Mouse (Mus musculus) intestine, embryonic 14.5 days (tissue): ENCODE results near the gene Slc26a8. TPM values are rescaled to one million over a fixed set of nuclear protein-coding genes. Genes with fewer than 3 reads are reported as not detected.

Experiments
- ATAC-seq: fragments of 200-750 bp; cut with Nextera tagmentation; replicated peaks from 2 replicates; pipeline ENCODE4 v1.8.0; 2017; ENCODE audit warnings: low read depth, moderate number of reproducible peaks, moderate TSS enrichment, moderate library complexity; ENCODE audit not compliant: low FRiP score, low TSS enrichment
- DNase-seq: peaks from one replicate; pipeline ENCODE4 v3.0.0-alpha.2; 2018; ENCODE audit warnings: low spot score
- H3K27ac ChIP-seq: fragments of 300-500 bp; sonication (generic); 2 replicates; pipeline ENCODE4 v1.5.1; 2014; ENCODE audit warnings: low read depth, mild to moderate bottlenecking, control low read depth
- H3K27me3 ChIP-seq: fragments of 300-500 bp; sonication (generic); replicated peaks from 2 replicates; pipeline ENCODE4 v1.6.1; 2014; ENCODE audit warnings: low read length, control low read depth; ENCODE audit not compliant: control insufficient read depth, insufficient read depth
- H3K36me3 ChIP-seq: fragments of 300-500 bp; sonication (generic); 2 replicates; pipeline ENCODE4 v1.6.1; 2014; ENCODE audit warnings: low read length, control low read depth; ENCODE audit not compliant: control insufficient read depth, insufficient read depth
- H3K4me1 ChIP-seq: fragments of 300-500 bp; sonication (generic); replicated peaks from 2 replicates; pipeline ENCODE4 v1.6.1; 2014; ENCODE audit warnings: low read length, control low read depth, mixed read lengths; ENCODE audit not compliant: control insufficient read depth, insufficient read depth
- H3K4me2 ChIP-seq: fragments of 300-500 bp; sonication (generic); 2 replicates; pipeline ENCODE4 v1.6.1; 2014; ENCODE audit warnings: low read length
- H3K4me3 ChIP-seq: fragments of 300-500 bp; sonication (generic); 2 replicates; pipeline ENCODE4 v1.5.1; 2014; ENCODE audit warnings: low read depth, low read length, control low read depth, mixed read lengths
- H3K9ac ChIP-seq: fragments of 300-500 bp; sonication (generic); 2 replicates; pipeline ENCODE4 v1.6.1; 2014; ENCODE audit warnings: mild to moderate bottlenecking, low read length
- H3K9me3 ChIP-seq: fragments of 300-500 bp; sonication (generic); 2 replicates; pipeline ENCODE4 v1.6.1; 2016; ENCODE audit warnings: low read length, control low read depth; ENCODE audit not compliant: control insufficient read depth
- WGBS: fragments of 180-500 bp; shearing (Covaris S2); extraction: QIAGEN DNeasy Blood & Tissue Kit; methylation state at CpG from one replicate; pipeline ENCODE4 v1.1.7; 2014; 5-methylcytosine and 5-hydroxymethylcytosine counted together
- polyA plus RNA-seq: library from polyadenylated mRNA; unstranded; fragments of >200 nt; fragmentation: Nextera tagmentation; extraction: Ambion mirVana; gene quantifications from 2 replicates; pipeline ENCODE4 v1.2.1, GENCODE M21; 2014

Gene Slc26a8
- polyA plus RNA-seq, 1 experiment from 2014 or later = 0.35 TPM

DNA sequence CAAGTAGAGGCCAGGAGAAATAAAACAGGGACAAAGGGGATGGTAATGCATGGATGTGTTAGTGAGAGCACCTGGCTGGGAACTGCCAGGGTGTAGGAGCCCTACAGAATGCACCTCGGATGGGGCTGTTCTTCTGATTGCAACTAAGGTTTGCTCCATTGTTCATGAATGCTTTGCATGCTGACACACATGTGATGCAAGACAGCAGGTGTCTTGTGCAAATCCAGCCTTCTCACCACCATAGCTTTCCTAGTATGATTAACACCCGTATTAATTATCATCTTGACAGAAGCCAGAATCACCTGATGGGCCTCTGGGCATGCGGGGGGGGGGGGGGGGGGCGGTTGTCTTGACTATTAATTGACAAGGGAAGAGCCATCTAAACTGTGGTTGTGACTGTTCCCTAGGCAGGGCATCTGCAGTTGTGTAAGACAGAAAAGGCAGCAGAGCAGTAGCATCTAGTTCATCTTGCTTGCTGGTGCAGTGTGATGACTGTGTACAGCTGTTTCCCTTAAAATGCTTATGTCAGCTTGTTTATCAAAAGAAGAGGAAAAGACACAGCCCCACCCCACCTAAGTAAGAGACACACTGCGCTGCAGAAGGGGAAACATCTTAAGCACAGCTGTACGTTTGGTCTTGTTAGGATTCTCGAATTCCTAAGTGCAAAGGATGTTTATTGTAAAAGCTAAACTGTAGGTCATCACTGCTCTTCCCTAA lies 26.0 kb upstream of the Slc26a8 start:
- no peak overlapping the region for H3K4me2 ChIP-seq
- no peak overlapping the region for H3K4me3 ChIP-seq
- peaks cover 25% of the 10 kb centered on the region for H3K4me1 ChIP-seq
- H3K9ac ChIP-seq = no peak overlapping the region
- H3K36me3 ChIP-seq = peaks cover 52% of the 10 kb centered on the region
- WGBS = 47% methylated on average over 5 of the region's 7 CpGs
- H3K27me3 ChIP-seq = no peaks in the 10 kb centered on the region
- DNase-seq = no peak
- peak overlapping the region; percentile 51; the same call in 1 of the 2 replicates for H3K27ac ChIP-seq
- no peaks in the 10 kb centered on the region for H3K9me3 ChIP-seq
- no peak for ATAC-seq

- WGBS = 96% methylated on average over 3 of the region's 3 CpGs
- DNase-seq (no peak), ATAC-seq (no peak)
- no peak overlapping the region for H3K4me2 ChIP-seq
- H3K4me1 ChIP-seq = peaks cover 38% of the 10 kb centered on the region
- no peak overlapping the region for H3K4me3 ChIP-seq
- no peaks in the 10 kb centered on the region for H3K27me3 ChIP-seq
- no peaks in the 10 kb centered on the region for H3K9me3 ChIP-seq
- H3K36me3 ChIP-seq = peaks cover 44% of the 10 kb centered on the region
- H3K9ac ChIP-seq = no peak overlapping the region
- H3K27ac ChIP-seq = no peak overlapping the region
Observed at GRCm38 (mm10) chr17:28714006-28714405, 24.0 kb upstream of the Slc26a8 start.

- H3K27me3 ChIP-seq = no peaks in the 10 kb centered on the region
- H3K27ac ChIP-seq = no peak overlapping the region
- DNase-seq (no peak), ATAC-seq (no peak)
- H3K9ac ChIP-seq = no peak overlapping the region
- no peaks in the 10 kb centered on the region for H3K9me3 ChIP-seq
- no peak overlapping the region for H3K4me2 ChIP-seq
- peaks cover 39% of the 10 kb centered on the region for H3K4me1 ChIP-seq
- peaks cover 31% of the 10 kb centered on the region for H3K36me3 ChIP-seq
- WGBS = 49% methylated on average over 6 of the region's 6 CpGs
- H3K4me3 ChIP-seq = no peak overlapping the region
Observed at GRCm38 (mm10) chr17:28712305-28712704, 22.3 kb upstream of the Slc26a8 start.

GRCm38 (mm10) chr17:28711237-28711636 lies 21.2 kb upstream of the Slc26a8 start:
- no peak overlapping the region for H3K4me2 ChIP-seq
- no peaks in the 10 kb centered on the region for H3K27me3 ChIP-seq
- H3K9me3 ChIP-seq = no peaks in the 10 kb centered on the region
- no peak overlapping the region for H3K27ac ChIP-seq
- no peak overlapping the region for H3K9ac ChIP-seq
- H3K4me3 ChIP-seq = no peak overlapping the region
- DNase-seq = no peak
- ATAC-seq = no peak
- H3K36me3 ChIP-seq = peaks cover 24% of the 10 kb centered on the region
- peaks cover 34% of the 10 kb centered on the region for H3K4me1 ChIP-seq
- 88% methylated on average over 6 of the region's 6 CpGs for WGBS

- DNase-seq (no peak), ATAC-seq (no peak)
- WGBS = 78% methylated on average over 8 of the region's 8 CpGs
- no peaks in the 10 kb centered on the region for H3K9me3 ChIP-seq
- H3K4me2 ChIP-seq = no peak overlapping the region
- no peak overlapping the region for H3K27ac ChIP-seq
- H3K27me3 ChIP-seq = no peaks in the 10 kb centered on the region
- H3K4me1 ChIP-seq = peaks cover 29% of the 10 kb centered on the region
- no peak overlapping the region for H3K4me3 ChIP-seq
- H3K36me3 ChIP-seq = peaks cover 18% of the 10 kb centered on the region
- H3K9ac ChIP-seq = no peak overlapping the region
Observed at GRCm38 (mm10) chr17:28710291-28710688, 20.3 kb upstream of the Slc26a8 start.

GRCm38 (mm10) chr17:28709552-28710290 lies 19.7 kb upstream of the Slc26a8 start:
- Histone ChIP-seq H3K27ac (0 out of 2 replicates have a peak overlapping the region, but pooled peaks have one; percentile 43), H3K27me3 (no peaks in the 10 kb centered on the region), H3K36me3 (peaks cover 12% of the 10 kb centered on the region), H3K4me2 (no peak overlapping the region), H3K9ac (no peak overlapping the region), H3K4me3 (no peak overlapping the region), H3K9me3 (no peaks in the 10 kb centered on the region), H3K4me1 (peaks cover 29% of the 10 kb centered on the region)
- DNase-seq = no peak
- WGBS = 44% methylated on average over 8 of the region's 8 CpGs
- ATAC-seq = 0 out of 2 replicates have a peak, but pooled peaks have one; percentile 36

DNA sequence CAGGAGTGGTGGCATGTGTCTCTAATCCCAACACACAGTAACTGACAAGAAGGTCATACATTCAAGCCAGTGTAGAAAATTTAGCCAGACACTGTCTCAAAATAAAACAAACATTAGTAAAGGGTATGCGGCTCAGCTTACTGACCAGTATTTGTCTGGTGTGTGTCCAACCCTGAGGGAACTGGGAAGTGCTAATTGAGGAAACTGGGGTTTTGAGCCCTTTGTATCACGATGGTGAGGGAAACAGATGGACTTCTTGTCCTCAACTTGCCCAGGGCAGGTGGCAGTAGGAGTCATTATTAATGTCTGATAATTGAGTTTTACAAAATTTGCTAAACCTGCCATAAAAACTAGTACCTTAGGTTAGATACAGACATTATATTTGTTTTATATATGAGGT lies 19.0 kb upstream of the Slc26a8 start:
- Histone ChIP-seq H3K9ac (no peak overlapping the region), H3K4me1 (peaks cover 29% of the 10 kb centered on the region), H3K9me3 (no peaks in the 10 kb centered on the region), H3K27ac (no peak overlapping the region), H3K4me2 (no peak overlapping the region), H3K36me3 (peaks cover 5% of the 10 kb centered on the region), H3K4me3 (no peak overlapping the region), H3K27me3 (no peaks in the 10 kb centered on the region)
- DNase-seq (no peak), ATAC-seq (no peak)
- 36% methylated on average over 2 of the region's 2 CpGs for WGBS

- ATAC-seq = no peak
Observed at GRCm38 (mm10) chr17:28707816-28708215, 17.8 kb upstream of the Slc26a8 start.

More at GRCm38 (mm10) chr17:28707816-28708215, 17.8 kb upstream of the Slc26a8 start:
- no peaks in the 10 kb centered on the region for H3K27me3 ChIP-seq
- no peak for DNase-seq
- no peaks in the 10 kb centered on the region for H3K9me3 ChIP-seq
- H3K4me2 ChIP-seq = no peak overlapping the region
- H3K27ac ChIP-seq = no peak overlapping the region
- H3K4me3 ChIP-seq = no peak overlapping the region
- 74% methylated on average over 2 of the region's 2 CpGs for WGBS
- no peaks in the 10 kb centered on the region for H3K36me3 ChIP-seq
- H3K9ac ChIP-seq = no peak overlapping the region
- H3K4me1 ChIP-seq = peaks cover 29% of the 10 kb centered on the region
